Mouse (Mus musculus): ENCODE measurements around the gene Dhrs7b.
"Not testable (repeated sequence)": the region's sequence is repeated elsewhere in the genome, so short reads cannot be mapped to it uniquely, and the experiment has no call there.

Gene Dhrs7b

DNA sequence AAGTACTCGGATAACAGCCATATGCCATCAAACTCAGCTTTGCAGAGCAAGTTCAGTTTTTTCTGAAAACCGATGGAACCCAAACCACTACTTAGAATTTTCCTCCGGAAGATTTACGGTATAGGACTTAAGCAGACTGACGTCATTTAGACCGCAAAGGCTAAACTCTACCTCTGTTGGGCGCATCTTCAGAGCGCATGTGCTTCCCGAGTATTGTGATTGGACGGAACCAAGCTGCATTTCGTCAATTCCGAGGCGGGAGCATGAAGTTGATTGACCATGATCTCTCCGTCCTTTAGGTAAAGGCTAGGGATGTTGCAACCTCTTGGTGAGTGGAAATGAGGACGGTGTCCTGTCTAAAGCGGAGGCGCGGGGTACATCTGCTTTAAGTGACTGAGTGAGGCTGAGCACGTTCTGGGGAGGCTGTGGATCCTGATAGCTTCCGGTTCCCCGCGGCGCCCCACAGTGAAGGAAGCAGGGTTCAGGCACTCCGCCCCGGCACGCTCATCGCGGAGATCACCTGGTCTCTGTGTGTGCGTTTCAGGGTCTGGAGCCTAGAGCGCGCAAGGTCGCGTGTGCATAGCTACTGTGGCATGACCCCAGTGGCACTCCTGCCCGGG, at the start of gene Dhrs7b:
Gene Dhrs7b, plus strand, starts transcription at position 199 of the 620 bp plus-strand sequence.
- peak; percentile 89 to 90 for DNase-seq

DNA sequence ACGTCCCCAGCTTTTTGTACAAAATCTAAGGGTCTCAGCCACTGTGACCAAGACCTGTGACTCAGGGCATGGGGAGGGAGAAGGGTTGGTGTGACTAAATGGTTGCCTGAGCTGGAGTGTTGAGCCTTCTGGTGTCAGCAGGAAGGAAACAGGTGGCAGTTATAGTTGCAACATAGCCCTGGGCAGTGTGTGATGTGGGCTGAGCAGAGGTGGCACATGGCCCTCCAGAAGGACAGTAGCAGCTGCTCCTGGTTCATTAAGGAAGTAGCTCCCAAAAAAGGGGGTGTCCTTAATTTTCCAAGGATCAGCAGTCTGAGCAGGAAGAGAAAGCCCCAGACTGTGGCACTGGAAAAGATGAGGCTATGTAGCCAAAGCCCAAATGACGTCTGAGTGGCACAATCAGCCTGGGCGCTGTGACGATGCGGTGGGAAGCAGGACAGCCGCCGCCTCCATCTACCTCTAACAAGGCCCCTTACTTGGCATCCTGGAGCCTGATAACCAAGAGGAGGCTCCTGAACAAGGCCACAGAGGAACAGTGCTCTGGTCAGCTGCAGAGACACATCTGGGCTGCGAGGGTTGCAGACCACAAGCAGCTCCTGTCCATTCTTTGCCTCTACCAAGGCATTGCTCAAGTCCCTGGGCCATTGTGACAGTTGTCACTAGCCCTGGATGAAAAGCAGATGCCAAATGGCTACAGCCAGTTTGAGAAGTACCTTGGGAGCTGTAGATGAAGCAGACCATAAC, 46.1 kb upstream of the Dhrs7b start:
- DNase-seq = no peak

DNA sequence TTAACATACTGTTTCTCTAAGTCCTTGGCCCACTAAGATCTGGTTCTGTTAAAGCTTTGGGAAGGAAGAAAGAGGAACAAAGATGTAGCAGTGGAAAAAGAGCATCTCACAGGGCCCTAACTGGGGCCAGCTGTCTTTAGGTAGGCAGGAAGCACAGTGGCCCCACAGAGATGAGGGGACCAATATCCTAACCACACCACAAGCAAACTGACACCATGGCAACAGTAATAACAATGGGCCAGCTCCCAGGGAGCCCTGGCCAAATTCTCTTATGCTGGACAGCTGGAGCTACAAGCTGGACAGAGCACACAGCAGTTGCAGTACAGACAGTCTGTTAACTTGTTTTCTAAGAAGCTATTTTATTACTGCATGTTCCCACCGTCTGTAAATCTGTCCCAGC, 42.8 kb upstream of the Dhrs7b start:
- peak in 1 of 2 experiments; percentile 43 for DNase-seq

DNA sequence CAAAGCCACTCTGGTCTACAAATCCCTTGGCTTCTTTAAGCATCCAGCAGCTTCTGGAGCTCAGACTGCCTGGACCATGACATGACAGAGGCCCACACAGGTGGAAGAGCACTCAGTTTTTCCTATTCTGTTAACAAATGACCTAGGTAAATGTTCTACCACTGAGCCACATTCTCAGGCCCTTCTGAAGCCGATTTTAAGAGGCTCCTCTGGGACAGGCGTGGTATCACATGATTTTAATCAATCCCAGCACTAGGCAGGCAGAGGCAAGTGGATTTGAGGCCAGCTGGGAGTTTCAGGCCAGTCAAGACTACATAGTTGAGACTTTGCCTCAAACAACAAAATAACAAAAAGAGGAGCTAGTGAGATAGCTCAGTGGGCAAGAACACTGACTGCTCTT, 40.0 kb upstream of the Dhrs7b start:
- no peak for DNase-seq

DNA sequence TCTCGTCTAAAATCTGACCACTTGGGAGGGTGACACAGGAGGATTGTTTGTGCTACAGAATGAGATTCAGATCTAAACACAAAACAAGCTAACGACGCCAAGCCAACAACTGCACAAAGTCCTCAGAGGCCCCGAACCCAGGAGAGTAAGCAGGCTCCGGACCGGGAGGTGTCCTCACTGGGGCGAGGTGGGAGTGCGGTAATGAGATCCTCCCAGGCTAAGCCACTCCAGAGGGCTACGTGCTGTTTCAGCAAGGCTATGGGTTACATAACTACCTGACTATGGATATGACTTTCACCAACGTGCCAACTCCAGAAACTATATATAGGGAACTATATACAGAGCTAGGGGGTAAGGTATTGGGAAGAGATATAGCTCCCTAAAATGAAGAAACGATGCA, 34.1 kb upstream of the Dhrs7b start:
- DNase-seq = no peak

DNA sequence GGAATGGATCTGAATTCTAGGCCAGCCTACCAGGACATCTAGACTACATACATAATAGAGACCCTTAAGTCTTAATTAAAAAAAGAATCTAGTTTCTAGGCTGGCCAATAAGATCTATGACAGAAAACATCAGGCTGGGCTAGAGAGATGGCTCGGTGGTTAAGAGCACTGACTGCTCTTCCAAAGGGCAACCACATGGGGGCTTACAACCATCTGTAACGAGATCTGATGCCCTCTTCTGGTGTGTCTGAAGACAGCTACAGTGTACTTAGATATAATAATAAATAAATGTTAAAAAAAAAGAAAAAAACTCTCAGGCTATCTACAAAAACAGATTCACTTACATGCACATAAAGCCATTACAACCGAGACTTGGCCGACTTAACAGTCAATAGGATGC, 30.5 kb upstream of the Dhrs7b start:
- DNase-seq = no peak

DNA sequence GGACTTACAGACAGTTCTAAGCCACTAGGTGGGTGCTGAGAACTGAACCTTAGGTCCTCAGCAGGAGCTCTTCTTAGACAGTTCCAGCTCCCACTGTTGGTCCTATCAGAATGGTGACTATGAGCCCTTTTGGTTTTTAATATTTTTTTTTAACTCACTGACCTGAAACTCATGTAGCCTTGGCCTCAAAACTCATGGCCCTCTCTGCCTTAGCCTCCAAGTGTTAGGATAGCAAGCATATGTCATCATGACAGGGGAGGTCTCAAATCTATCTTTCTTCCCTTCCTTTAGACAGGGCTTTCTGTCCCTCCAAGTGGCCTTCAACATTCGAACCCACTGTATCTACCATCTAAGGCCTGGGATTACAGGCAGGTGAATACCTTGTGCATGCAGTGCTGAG, 29.5 kb upstream of the Dhrs7b start:
- no peak for DNase-seq

DNA sequence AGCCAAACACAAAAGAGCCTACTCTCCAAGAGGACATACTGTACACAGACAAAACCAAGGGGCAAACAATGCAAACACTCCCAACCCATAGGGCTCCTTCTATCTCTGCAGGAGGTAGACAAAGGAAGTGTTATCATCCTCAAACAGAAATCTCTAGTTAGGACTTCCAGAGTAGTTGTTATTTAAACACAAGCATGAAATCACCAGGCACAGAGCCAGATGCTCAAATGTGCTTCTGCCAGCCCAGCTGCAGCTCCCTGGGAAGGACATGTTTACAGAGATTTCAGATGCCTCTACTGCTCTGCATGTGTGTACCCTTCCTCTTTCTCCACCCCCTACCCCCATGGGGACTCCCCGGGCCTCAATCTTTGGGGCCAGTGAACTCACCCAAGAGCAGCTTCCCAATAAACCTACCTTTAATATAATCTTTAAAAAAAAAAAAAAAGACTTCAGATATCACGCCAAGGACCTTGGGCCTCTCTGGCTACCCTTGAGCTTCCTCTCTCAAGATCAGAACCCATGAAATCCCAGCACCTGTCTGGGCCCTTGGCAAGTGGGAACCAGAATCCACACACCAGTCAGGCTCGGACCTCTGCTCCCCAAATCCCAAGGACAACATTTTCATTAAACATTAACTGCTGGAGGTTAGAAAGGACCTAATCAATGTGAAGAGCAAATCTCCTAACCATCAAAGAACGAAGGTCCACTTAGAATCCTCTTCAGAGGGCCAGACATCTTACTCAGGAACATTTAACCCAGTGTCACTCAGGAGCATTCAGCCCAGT, 22.0 kb upstream of the Dhrs7b start:
- DNase-seq = peak; percentile 67 to 68

DNA sequence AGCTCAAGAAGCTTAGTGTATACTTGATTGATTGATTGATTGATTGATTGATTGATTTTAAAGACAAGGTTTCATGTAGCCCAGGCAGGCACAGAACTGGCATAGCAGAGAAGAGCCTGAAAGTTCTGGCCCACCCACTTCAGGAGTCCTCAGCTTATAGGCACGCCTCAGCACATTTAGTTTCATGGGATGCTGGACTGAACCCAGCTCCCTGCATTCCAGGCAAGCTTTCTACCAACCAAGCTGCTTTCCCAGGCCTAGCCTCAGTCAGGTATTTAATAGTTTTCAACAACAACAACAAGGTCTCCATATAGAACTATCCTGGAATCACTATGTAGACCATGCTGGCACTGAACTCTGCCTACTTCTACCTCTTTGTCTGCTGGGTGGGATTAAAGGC, 20.9 kb upstream of the Dhrs7b start:
- no peak for DNase-seq

DNA sequence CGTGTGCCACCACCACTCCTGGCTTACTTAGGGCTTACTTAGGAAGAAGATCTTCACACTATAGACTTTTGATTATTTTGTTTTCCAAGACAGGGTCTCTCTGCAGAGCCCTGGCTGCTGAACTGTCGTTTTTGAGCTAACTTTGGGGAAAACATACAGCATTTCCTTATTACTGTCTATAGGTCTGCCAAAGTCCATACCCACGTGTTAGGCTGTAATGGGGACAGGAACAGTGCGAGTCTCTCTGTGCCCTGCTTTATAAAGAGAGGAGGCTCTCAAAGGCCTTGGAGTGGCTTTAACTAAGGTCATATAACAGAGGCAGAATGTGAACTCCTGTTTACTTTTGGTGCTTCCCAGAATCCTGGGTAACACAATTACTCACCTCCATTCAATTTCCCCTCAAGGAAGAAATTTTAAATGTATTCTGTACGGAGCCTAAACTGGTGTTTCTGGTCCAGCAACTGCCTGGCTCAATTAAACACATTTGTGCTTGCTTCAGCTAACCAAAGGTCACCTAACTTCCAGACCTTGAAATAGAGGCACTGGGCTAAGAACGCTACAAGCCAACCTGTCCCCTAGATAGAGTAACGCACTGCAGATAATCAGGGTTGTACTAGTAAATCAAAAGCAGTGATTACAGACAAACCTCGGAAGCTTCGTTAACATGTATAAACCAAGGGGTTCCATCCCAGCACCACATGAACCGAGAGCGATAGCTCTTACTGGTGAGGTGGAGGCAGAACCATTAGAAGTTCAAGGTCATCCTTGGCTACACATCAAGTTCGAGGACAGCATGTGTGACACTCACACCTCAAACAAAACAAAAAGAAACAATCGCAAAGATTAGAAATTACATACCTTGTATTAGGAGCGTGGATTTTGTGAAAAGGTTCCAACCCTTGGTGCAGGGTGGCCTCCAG, 20.1 kb upstream of the Dhrs7b start:
- DNase-seq = no peak

DNA sequence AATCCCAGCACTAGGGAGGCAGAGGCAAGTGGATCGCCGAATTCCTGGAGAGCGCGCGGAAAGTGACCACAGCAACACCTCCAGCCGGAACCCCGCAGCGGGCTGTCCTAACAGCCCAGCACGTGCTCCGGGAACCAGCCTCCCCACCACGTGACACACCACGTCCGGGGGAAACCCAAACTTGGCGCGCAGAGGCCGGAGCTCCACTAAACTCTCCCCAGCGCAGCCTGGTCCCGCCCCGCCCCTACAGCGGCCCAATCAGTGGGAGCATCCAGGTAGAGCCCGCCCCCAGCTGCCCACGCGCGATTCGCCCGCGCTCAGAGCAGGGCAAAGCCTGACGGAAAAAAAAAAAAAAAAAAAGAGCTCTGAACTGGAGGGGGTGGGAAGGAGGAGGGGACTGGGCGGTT, 19.4 kb upstream of the Dhrs7b start:
- DNase-seq = peak; percentile 95 to 97

DNA sequence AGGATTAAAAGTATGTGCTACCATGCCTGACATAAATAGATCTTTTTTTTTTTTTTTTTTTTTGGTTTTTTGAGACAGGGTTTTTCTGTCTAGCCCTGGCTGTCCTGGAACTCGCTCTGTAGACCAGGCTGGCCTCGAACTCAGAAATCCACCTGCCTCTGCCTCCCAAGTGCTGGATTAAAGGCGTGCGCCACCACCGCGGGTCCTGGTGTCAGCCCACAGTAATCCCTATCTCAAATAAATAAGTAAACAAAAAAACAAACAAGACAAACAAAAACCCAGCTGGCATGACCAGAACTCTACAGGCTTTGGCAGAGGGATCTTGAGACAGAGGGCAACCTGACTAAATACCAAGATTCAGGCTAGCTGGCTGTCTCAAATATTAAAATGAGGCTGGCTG, 18.8 kb upstream of the Dhrs7b start, which contains the start of gene Shmt1:
Gene Shmt1, minus strand, starts transcription at position 101 of the 400 bp plus-strand sequence.
- not testable (repeated sequence) for DNase-seq

DNA sequence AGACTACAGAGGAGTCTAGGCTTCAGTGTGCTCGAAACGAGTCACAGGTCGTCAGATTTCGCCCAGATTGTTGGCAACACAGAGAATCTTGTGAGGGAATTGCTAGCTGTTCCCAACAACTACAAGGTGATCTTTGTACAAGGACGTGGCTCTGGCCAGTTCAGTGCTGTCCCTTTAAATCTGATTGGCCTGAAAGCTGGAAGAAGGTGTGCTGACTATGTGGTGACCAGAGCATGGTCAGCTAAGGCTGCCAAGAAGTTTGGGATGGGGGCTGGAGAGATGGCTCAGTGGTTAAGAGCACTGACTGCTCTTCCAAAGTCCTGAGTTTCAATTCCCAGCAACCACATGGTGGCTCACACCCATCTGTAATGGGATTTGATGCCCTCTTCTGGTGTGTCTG, 14.0 kb upstream of the Dhrs7b start:
- DNase-seq = no peak

DNA sequence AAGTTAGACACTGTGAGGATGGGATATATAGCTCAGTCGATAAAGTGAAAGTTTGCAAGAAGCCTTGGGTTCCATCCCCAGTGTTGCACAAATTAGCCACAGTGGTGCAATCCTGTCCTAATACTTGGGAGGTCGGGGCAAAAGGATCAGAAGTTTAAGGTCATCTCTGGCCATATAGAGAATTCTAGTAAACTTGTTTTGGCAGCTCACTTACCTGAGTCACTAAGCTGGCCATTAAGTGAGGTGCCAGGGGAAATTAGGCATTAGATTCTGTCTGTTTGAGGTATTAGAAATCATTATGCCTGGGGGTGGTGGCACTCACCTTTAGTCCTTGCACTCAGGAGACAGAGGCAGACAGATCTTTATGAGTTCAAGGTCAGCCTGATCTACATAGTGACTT, 6.7 kb upstream of the Dhrs7b start:
- DNase-seq = no peak

DNA sequence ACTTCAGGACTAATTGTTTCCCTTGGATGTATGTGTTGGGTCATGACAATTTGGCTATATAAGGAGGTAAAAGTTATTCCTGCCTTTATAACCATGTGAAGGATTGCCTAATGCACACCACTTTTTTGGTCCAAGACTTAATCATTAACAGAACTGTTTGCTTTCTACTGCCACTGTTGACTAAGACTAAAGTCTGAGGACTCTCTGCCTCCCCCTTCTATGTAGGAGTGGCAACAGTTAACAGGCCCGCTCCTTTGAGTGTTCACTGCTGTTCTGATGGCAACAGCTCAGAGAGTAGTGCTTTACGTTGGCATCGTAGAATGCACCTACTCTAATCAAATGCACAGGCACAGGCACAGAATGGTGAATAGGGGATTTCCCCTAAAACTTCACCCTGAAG, 5.2 kb upstream of the Dhrs7b start:
- peak; percentile 30 to 31 for DNase-seq

DNA sequence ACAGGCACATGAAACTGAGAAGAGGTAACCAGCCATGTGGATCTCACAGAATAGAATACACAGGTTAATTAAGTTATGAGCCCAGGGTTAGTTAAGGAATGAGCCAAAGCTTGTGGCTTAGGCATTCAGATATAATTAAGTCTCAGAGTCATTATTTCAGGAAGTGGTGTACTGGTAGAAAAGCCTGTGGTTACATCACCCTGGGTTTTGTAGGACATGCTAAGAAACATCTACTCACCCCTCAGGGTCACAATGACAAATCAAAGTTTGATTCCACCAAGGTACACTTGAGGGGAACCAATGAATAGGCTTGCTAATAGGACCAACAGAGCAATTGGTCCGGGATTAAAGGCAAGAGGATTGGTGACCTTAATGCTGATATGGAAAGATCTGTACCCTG, 3.7 kb upstream of the Dhrs7b start:
- DNase-seq = no peak

DNA sequence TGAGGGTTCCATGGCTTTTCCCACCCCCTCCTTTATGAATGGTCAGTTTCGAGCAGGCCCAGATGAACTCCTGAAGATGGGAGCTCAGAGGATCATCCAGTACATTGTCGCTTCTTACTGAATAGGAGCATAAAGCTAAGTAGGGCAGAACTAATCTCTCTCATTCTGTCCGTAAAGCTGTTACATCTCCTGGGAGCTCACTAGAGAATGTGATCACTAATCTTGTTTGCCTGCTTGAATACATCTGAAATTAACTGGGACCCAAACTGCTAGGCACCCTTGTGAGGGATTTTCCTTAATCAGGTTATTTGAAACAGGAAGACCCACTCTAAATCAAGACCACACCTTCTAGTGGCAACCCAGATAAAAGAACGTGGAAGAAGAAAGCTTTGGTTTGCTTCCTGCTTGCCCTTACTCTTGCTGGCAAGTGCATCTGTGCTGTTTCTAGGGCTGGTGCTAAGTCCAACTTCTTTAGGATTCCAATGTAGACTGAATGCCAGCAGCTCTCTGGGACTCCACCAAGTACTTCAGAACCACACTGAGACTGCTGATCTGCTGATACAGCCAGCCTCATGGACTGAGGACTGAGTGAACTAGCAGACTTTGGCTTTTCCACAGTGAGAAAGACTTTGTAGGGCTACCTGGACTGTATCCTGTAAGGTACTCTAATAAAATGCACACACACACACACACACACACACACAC, 3.0 kb upstream of the Dhrs7b start:
- DNase-seq = no peak

DNA sequence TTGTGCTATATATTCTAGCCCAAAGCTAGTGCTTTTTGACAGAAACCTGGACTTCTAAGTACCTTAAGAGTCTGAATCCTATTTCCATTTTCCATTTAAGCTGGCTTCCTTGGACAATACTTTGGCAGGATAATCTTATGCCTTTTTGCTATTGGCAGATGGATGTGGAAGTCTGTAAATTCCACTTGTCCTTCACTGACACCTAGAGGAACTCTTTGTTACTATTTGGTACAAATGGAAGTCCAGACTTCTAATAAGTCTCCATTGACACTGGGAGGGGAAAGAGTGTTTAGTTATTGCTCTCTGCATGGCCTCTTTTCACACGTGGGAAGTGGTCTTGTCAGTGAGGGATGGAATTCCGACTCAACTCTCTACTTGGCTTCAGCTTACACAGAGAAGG, 1.5 kb upstream of the Dhrs7b start:
- no peak for DNase-seq

DNA sequence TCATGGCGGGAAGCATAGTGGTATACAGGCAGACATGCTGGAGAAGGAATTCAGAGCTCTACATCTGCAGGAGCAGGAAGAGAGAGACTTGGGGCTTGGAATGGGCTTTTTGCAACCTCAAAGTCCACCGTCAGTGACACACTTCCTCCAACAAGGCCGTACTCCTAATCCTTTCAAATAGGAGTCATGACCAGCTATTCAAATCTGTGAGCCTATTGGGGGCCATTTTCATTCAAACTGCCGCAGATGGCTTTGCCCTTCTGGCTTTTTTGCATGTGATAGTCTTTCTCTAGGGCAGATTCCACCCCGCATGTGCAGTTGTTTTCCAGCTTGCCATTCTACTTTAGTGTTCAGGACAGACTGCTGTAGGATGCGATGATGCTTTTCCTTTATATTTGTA, 6.5 kb downstream of the Dhrs7b start:
- DNase-seq = no peak

DNA sequence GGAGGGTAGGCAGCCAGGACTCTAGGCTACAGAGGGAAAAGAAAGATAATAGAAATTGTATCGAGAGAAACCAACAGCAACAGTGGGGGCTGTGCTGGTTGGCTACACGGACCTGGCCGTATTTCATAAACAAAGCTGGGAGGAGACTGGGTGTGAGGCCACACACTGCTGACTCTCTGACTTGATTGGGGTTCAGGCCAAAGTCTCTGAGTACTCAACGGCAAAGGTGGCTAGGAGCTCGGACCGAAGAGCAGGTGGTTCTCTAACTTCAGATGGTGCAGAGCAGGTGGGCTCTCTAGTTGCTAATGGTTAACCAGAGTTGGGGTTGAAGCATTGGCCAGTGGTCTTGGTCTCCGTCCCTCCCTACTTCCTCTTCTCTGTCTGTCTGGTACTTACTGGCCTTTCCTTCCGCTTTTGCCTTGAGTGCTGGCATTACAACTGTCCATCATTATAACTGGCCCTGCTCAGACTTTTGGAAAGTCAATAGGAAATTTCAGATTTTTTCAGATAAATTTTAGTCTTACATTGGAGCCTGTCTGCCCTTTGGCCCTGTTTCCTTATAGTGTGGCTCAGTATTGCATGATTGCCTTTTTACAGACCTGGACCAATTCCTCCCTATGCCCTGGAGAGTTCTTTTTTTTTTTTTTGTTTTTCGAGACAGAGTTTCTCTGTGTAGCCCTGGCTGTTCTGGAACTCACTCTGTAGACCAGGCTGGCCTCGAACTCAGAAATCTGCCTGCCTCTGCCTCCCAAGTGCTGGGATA, 7.4 kb downstream of the Dhrs7b start:
- no peak for DNase-seq

DNA sequence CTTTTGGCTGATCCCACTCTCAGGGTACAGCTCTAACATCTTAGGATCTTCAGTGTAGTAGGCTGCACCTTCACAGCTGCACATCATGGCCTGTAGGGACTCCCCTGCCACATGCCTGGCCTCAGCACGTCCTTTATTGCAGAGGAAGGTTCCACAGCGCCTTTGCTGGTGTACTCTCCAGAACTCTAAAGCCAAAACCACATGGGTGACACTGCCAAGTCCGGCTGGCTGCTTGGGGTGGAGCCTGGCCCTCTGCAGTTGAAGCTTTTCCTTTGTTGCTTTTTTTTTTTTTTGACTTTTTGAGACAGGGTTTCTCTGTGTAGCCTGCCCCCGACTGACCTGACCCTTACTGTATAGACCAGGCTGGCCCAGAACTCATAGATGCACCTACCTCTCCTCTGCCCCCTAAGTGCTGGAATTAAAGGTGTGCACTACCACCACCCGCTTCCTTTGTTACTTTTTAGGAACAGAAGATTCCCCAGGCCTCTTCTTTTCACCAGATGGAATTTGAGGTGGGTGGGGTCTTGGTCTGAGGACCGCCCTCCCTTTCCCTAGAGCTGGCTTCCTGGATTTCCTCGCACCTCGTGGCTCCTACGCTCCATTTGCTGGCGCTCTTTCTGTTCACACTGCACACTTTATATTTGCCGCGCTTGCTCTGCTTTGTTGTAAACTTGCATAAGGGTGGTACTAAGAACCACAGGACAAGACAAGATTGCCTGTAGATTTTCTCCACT, 11.2 kb downstream of the Dhrs7b start:
- DNase-seq = peak in 1 of 2 experiments; percentile 44
